Mouse (Mus musculus) liver, embryonic 14.5 days (tissue): ENCODE results near the gene Trp53. TPM values are rescaled to one million over a fixed set of nuclear protein-coding genes. Genes with fewer than 3 reads are reported as not detected.
A peak's percentile ranks its signal among the peaks of the same experiment; 100 is the strongest.

ENCODE experiments used
- ATAC-seq: fragments of 200-750 bp; cut with Nextera tagmentation; 2 replicates; pipeline ENCODE4 v1.8.0; 2017; ENCODE audit warnings: moderate number of reproducible peaks, mild to moderate bottlenecking, moderate library complexity; ENCODE audit not compliant: insufficient read depth
- DNase-seq, 3 experiments: peaks; one replicate each; pipeline ENCODE4 v3.0.0-alpha.2; 2012 to 2013; ENCODE audit warnings: low read depth in 3 of 3, low spot score in 3 of 3
- H3K27ac ChIP-seq: fragments of 300-500 bp; sonication (generic); 2 replicates; pipeline ENCODE4 v1.5.1; 2014; ENCODE audit warnings: moderate library complexity, mild to moderate bottlenecking, control low read depth, inconsistent platforms
- H3K27me3 ChIP-seq: fragments of 300-500 bp; sonication (generic); 2 replicates; pipeline ENCODE4 v1.6.1; 2014; ENCODE audit warnings: mild to moderate bottlenecking, low read length, moderate library complexity; ENCODE audit not compliant: control insufficient read depth, insufficient read depth
- H3K36me3 ChIP-seq: fragments of 300-500 bp; sonication (generic); replicated peaks from 2 replicates; pipeline ENCODE4 v1.6.1; 2014; ENCODE audit warnings: low read depth; ENCODE audit not compliant: control insufficient read depth, insufficient read depth
- H3K4me1 ChIP-seq, 2 experiments: fragments of 200-500 bp in 1 of 2; fragments of 300-500 bp in 1 of 2; sonication (generic) in 1 of 2; replicated peaks; 2 replicates each; pipeline ENCODE4 v1.6.1; 2012 to 2014; ENCODE audit warnings: antibody characterized with exemption in 1 of 2, inconsistent platforms in 1 of 2, low read length in 1 of 2; ENCODE audit not compliant: control insufficient read depth in 2 of 2, insufficient read depth in 2 of 2
- H3K4me2 ChIP-seq: fragments of 300-500 bp; sonication (generic); 2 replicates; pipeline ENCODE4 v1.6.1; 2014; ENCODE audit warnings: low read depth, mild to moderate bottlenecking, control low read depth, moderate library complexity
- H3K4me3 ChIP-seq, 2 experiments: fragments of 200-500 bp in 1 of 2; fragments of 300-500 bp in 1 of 2; sonication (generic) in 1 of 2; 2 replicates each; pipeline ENCODE4 v1.5.1; 2012 to 2014; ENCODE audit warnings: low read depth in 2 of 2, low read length in 2 of 2, mild to moderate bottlenecking in 2 of 2, control low read depth in 1 of 2, inconsistent platforms in 1 of 2, moderate library complexity in 1 of 2; ENCODE audit not compliant: insufficient read depth in 1 of 2
- H3K9ac ChIP-seq: fragments of 300-500 bp; sonication (generic); replicated peaks from 2 replicates; pipeline ENCODE4 v1.6.1; 2014; ENCODE audit warnings: mild to moderate bottlenecking, control low read depth, moderate library complexity
- H3K9me3 ChIP-seq: fragments of 300-500 bp; sonication (generic); 2 replicates; pipeline ENCODE4 v1.6.1; 2016; ENCODE audit warnings: low read length, mixed read lengths; ENCODE audit not compliant: control insufficient read depth
- CTCF ChIP-seq: IDR thresholded peaks from 2 replicates; pipeline ENCODE4 v1.5.1; 2016; ENCODE audit warnings: antibody characterized with exemption, low read depth, control low read depth
- EP300 ChIP-seq: IDR thresholded peaks from 2 replicates; pipeline ENCODE4 v1.6.1; 2016; ENCODE audit warnings: antibody characterized with exemption, low read depth
- WGBS: fragments of 180-500 bp; shearing (Covaris S2); extraction: QIAGEN DNeasy Blood & Tissue Kit; methylation state at CpG from one replicate; pipeline ENCODE4 v1.1.7; 2014; ENCODE audit not compliant: insufficient replicate concordance; 5-methylcytosine and 5-hydroxymethylcytosine counted together
- polyA plus RNA-seq, 2 experiments: library from polyadenylated mRNA; depleted of rRNA in 1 of 2; stranded (reverse) in 1 of 2; unstranded in 1 of 2; fragments of >200 nt; fragmentation: Nextera tagmentation in 1 of 2; extraction: Ambion mirVana in 1 of 2; gene quantifications; 2 replicates each; pipeline versions ENCODE4 v1.2.1 to v1.2.3; 2012 to 2014

The Trp53 gene
- polyA plus RNA-seq, 2 experiments: 61.2 to 68.7 TPM

- WGBS: 86% methylated on average over 13 of the region's 13 CpGs
- Histone ChIP-seq H3K4me1 (peaks cover 0 to 8% of the 10 kb centered on the region in 2 experiments; a peak in 2 of 4 replicates), H3K4me3 (no peak overlapping the region), H3K27me3 (peaks cover 26% of the 10 kb centered on the region), H3K27ac (no peak overlapping the region), H3K4me2 (no peak overlapping the region), H3K9ac (no peak overlapping the region), H3K9me3 (no peaks in the 10 kb centered on the region), H3K36me3 (peaks cover 43% of the 10 kb centered on the region)
- no peak for DNase-seq
- ATAC-seq: no peak
- TF ChIP-seq CTCF (no peak), EP300 (no peak)
Measured at GRCm38 (mm10) chr11:69563373-69563772, 16.8 kb upstream of the Trp53 start.

- 86% methylated on average over 3 of the region's 3 CpGs for WGBS
Measured at GRCm38 (mm10) chr11:69564391-69564790, 15.8 kb upstream of the Trp53 start.

GRCm38 (mm10) chr11:69565131-69565530 is 15.0 kb upstream of the Trp53 start:
- Histone ChIP-seq H3K27ac (no peak overlapping the region), H3K36me3 (peaks cover 52% of the 10 kb centered on the region), H3K4me3 (no peak overlapping the region), H3K4me2 (no peak overlapping the region), H3K4me1 (no peaks in the 10 kb centered on the region; a peak in 1 of 4 replicates), H3K9me3 (no peaks in the 10 kb centered on the region), H3K9ac (no peak overlapping the region), H3K27me3 (peaks cover 8% of the 10 kb centered on the region)
- DNase-seq (no peak), ATAC-seq (no peak)
- 76% methylated on average over 8 of the region's 8 CpGs for WGBS
- no peak for TF ChIP-seq EP300
- no peak for TF ChIP-seq CTCF

More at GRCm38 (mm10) chr11:69564391-69564790, 15.8 kb upstream of the Trp53 start:
- H3K27me3 ChIP-seq: peaks cover 16% of the 10 kb centered on the region
- no peak for TF ChIP-seq EP300
- no peak for TF ChIP-seq CTCF
- H3K36me3 ChIP-seq: peaks cover 46% of the 10 kb centered on the region
- no peak for DNase-seq
- no peak overlapping the region for H3K27ac ChIP-seq
- H3K4me3 ChIP-seq: no peak overlapping the region
- no peaks in the 10 kb centered on the region for H3K4me1 ChIP-seq
- no peak overlapping the region for H3K9ac ChIP-seq
- ATAC-seq: no peak
- no peak overlapping the region for H3K4me2 ChIP-seq
- H3K9me3 ChIP-seq: no peaks in the 10 kb centered on the region

GRCm38 (mm10) chr11:69575220-69575619 is 4.9 kb upstream of the Trp53 start:
- H3K9me3 ChIP-seq: no peaks in the 10 kb centered on the region
- H3K36me3 ChIP-seq: peaks cover 12% of the 10 kb centered on the region
- no peak for TF ChIP-seq EP300
- TF ChIP-seq CTCF: peak; percentile 78
- no peak for ATAC-seq
- no peak overlapping the region for H3K4me3 ChIP-seq
- no peak for DNase-seq
- no peaks in the 10 kb centered on the region for H3K27me3 ChIP-seq
- WGBS: 58% methylated on average over 3 of the region's 3 CpGs
- H3K4me2 ChIP-seq: no peak overlapping the region
- peaks cover 22 to 41% of the 10 kb centered on the region in 2 experiments for H3K4me1 ChIP-seq
- no peak overlapping the region for H3K27ac ChIP-seq
- H3K9ac ChIP-seq: no peak overlapping the region

GRCm38 (mm10) chr11:69576307-69576706 is 3.9 kb upstream of the Trp53 start:
- Histone ChIP-seq H3K4me3 (peak overlapping the region; percentile 33 to 89), H3K27me3 (no peaks in the 10 kb centered on the region), H3K9ac (peak overlapping the region; percentile 46; the same call in 1 of the 2 replicates), H3K27ac (peak overlapping the region; percentile 32), H3K9me3 (no peaks in the 10 kb centered on the region), H3K36me3 (peaks cover 10% of the 10 kb centered on the region), H3K4me2 (peak overlapping the region; percentile 89), H3K4me1 (peaks cover 22 to 33% of the 10 kb centered on the region in 2 experiments)
- ATAC-seq (no peak), DNase-seq (no peak)
- 10% methylated on average over 5 of the region's 5 CpGs for WGBS
- TF ChIP-seq EP300: peak; percentile 47
- TF ChIP-seq CTCF: no peak
